Mouse (Mus musculus) E14TG2a.4 (cell line): ENCODE data around the gene Nisch.

Experiments used
- CTCF ChIP-seq: conservative IDR thresholded peaks from 2 replicates; pipeline ENCODE4 v1.5.1; 2014; ENCODE audit warnings: low read length
- POU5F1 ChIP-seq: IDR thresholded peaks from 2 replicates; pipeline ENCODE4 v1.6.1; 2014; ENCODE audit warnings: low read length, borderline replicate concordance

- TF ChIP-seq CTCF (no peak), POU5F1 (no peak)
These were observed 43.6 kb upstream of the Nisch start for GRCm38 (mm10) chr14:31260374-31260773.
